Mouse (Mus musculus) c-Kit-positive CD71-positive TER-119-positive erythroid progenitor cells, embryonic 14.5 days (primary cell): ENCODE results near the gene Aipl1.

ENCODE experiments used
- DNase-seq: peaks from one replicate; pipeline ENCODE4 v3.0.0-alpha.2; 2013; ENCODE audit warnings: low spot score

Gene Aipl1

GRCm38 (mm10) chr11:72050168-72050894 is 13.0 kb upstream of the Aipl1 start:
- DNase-seq: no peak

GRCm38 (mm10) chr11:72049171-72049759 is 12.0 kb upstream of the Aipl1 start:
- no peak for DNase-seq

- DNase-seq: no peak
Measured at GRCm38 (mm10) chr11:72048730-72049129, 11.4 kb upstream of the Aipl1 start.

GRCm38 (mm10) chr11:72044231-72044630 is 6.9 kb upstream of the Aipl1 start:
- DNase-seq: no peak

- DNase-seq: no peak
Measured at GRCm38 (mm10) chr11:72042631-72043030, 5.3 kb upstream of the Aipl1 start.

GRCm38 (mm10) chr11:72041768-72042607 is 4.7 kb upstream of the Aipl1 start, which contains the start of gene Pimreg:
Gene Pimreg, plus strand, starts transcription at chr11:72042032.
- DNase-seq: peak; percentile 55

- DNase-seq: no peak
Measured at GRCm38 (mm10) chr11:72041290-72041767, 4.0 kb upstream of the Aipl1 start.

- DNase-seq: no peak
Measured at GRCm38 (mm10) chr11:72039599-72040386, 2.5 kb upstream of the Aipl1 start.

GRCm38 (mm10) chr11:72037996-72038395 is 687 bp upstream of the Aipl1 start:
- DNase-seq: peak; percentile 51

- DNase-seq: no peak
Measured at GRCm38 (mm10) chr11:72032589-72032988, 4.7 kb downstream of the Aipl1 start.

- DNase-seq: no peak
Measured at GRCm38 (mm10) chr11:72032091-72032490, 5.2 kb downstream of the Aipl1 start.

GRCm38 (mm10) chr11:72031353-72031752 is 6.0 kb downstream of the Aipl1 start:
- DNase-seq: no peak

GRCm38 (mm10) chr11:72029143-72029542 is 8.2 kb downstream of the Aipl1 start:
- DNase-seq: no peak

- DNase-seq: no peak
Measured at GRCm38 (mm10) chr11:72027836-72028235, 9.5 kb downstream of the Aipl1 start.

- DNase-seq: no peak
Measured at GRCm38 (mm10) chr11:72026516-72026915, 10.8 kb downstream of the Aipl1 start.

- peak; percentile 34 for DNase-seq
Measured at GRCm38 (mm10) chr11:72025843-72026242, 11.5 kb downstream of the Aipl1 start.

- peak; percentile 33 for DNase-seq
Measured at GRCm38 (mm10) chr11:72024193-72024781, 13.0 kb downstream of the Aipl1 start.

GRCm38 (mm10) chr11:72023581-72023980 is 13.7 kb downstream of the Aipl1 start:
- no peak for DNase-seq

GRCm38 (mm10) chr11:72022827-72023226 is 14.5 kb downstream of the Aipl1 start:
- no peak for DNase-seq

GRCm38 (mm10) chr11:72021015-72021414 is 16.3 kb downstream of the Aipl1 start:
- DNase-seq: no peak

GRCm38 (mm10) chr11:72017253-72017601 is 20.1 kb downstream of the Aipl1 start:
- DNase-seq: no peak
